Mouse (Mus musculus): ENCODE data around the gene Katnb1. TPM values are rescaled to one million over a fixed set of nuclear protein-coding genes. Genes with fewer than 3 reads are reported as not detected.
A peak's percentile ranks its signal among the peaks of the same experiment; 100 is the strongest.

Katnb1 gene
- polyA plus RNA-seq, 1 experiment from 2014 or later = 49.8 TPM

DNA sequence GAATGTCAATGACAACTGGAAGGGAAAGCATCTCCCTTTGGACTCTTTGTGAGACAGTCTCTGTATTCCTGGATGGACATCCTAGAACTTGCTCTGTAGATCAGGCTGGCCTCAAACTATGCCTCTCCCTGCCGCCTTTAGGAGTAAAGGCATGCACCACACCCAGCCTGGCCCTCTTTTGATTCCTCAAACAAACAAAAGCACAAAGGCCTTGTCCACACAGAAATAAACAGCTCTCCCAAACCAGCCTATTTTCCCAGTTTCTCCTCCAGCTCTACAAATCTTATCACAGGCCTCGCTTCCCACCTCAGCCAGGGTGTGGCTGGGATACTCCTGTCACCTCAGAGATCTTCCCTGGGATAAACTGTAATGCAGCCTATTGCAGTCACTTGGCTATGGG lies 53.2 kb downstream of the Katnb1 start:
- no peak overlapping the region for H3K27ac ChIP-seq
- H3K36me3 ChIP-seq (replicated peaks) = no peaks in the 10 kb centered on the region
- peaks cover 8% of the 10 kb centered on the region for H3K27me3 ChIP-seq (replicated peaks)
- no peaks in the 10 kb centered on the region for H3K9me3 ChIP-seq
- H3K9ac ChIP-seq = no peak overlapping the region
- H3K4me3 ChIP-seq = no peak overlapping the region
- ATAC-seq (replicated peaks) = no peak
- peaks cover 23% of the 10 kb centered on the region for H3K4me1 ChIP-seq
- 88% methylated on average over 2 of the region's 2 CpGs for WGBS
- no peak overlapping the region for H3K4me2 ChIP-seq

DNA sequence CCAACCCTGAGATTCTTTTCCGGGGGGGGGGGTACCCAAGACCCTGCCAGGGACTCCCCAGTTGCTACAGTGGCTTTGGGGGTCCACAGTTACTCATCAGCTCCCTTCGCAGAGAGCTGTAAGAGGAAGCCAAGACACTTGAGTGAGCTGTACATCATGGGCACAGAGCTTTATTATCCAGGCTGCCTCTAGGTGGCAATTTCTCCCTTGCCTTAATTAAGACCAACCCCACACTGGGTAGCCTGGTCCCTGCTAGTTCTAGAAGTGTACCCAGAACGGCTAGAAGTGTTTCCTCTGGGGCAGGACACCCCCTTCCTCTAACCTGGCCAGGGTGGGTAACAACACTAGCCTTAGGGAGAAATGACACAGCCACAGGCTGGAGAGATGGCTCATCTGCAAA lies 54.3 kb downstream of the Katnb1 start:
- Histone ChIP-seq H3K27me3 (replicated peaks) (peaks cover 15% of the 10 kb centered on the region), H3K36me3 (replicated peaks) (no peaks in the 10 kb centered on the region), H3K27ac (no peak overlapping the region), H3K4me1 (peaks cover 24% of the 10 kb centered on the region), H3K9ac (no peak overlapping the region), H3K9me3 (no peaks in the 10 kb centered on the region), H3K4me2 (no peak overlapping the region), H3K4me3 (no peak overlapping the region)
- no peak; the same call in 1 of the 2 replicates for ATAC-seq (replicated peaks)
- 56% methylated on average over 3 of the region's 3 CpGs for WGBS

DNA sequence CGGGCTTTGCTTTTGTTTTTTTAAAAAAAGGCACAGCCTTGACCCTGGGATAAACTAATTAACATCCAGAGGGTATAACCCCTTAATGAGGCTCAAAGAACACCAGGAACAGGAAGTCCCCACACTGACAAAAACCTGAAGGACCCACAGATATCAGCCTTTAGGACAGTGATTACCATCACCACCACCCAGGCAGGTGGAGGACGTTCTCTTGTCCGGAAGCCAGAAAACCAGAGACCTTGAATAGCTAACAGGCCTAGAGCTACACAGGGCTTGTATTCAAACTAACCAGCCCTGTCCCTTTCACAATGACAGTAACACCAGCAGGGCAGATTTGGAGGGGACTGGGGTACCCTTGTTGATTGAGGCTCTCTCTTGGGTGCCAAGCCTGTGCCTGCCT lies 55.2 kb downstream of the Katnb1 start:
- 78% methylated on average over 3 of the region's 3 CpGs for WGBS
- H3K36me3 ChIP-seq (replicated peaks) = no peaks in the 10 kb centered on the region
- no peak overlapping the region for H3K9ac ChIP-seq
- no peak for ATAC-seq (replicated peaks)
- no peaks in the 10 kb centered on the region for H3K9me3 ChIP-seq
- H3K4me2 ChIP-seq = no peak overlapping the region
- no peak overlapping the region for H3K4me3 ChIP-seq
- no peak overlapping the region for H3K27ac ChIP-seq
- H3K4me1 ChIP-seq = peaks cover 34% of the 10 kb centered on the region
- H3K27me3 ChIP-seq (replicated peaks) = peaks cover 21% of the 10 kb centered on the region

DNA sequence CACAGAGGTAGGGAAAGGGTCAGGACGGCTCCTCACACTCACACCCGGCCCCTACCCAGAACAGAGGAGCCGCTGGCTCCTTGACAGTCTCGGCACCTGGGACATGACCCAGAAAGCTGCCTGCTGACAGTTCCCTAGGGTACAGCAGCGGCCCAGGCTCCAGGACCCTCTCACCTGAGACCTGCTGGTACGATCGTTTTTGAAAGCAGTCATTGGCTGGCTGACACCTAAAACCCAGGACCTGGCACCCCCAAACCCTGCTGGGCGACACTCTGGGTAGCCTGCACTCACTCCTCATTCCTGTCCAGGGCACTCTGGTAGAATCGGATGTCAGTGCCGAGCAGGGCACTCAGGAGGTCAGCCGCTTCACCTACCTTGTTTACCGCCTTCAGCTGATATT lies 56.2 kb downstream of the Katnb1 start:
- peak overlapping the region; percentile 41 for H3K4me2 ChIP-seq
- H3K27me3 ChIP-seq (replicated peaks) = peaks cover 21% of the 10 kb centered on the region
- no peaks in the 10 kb centered on the region for H3K9me3 ChIP-seq
- H3K36me3 ChIP-seq (replicated peaks) = no peaks in the 10 kb centered on the region
- no peak overlapping the region for H3K9ac ChIP-seq
- H3K27ac ChIP-seq = no peak overlapping the region
- H3K4me1 ChIP-seq = peaks cover 42% of the 10 kb centered on the region
- no peak for ATAC-seq (replicated peaks)
- 20% methylated on average over 12 of the region's 12 CpGs for WGBS
- H3K4me3 ChIP-seq = no peak overlapping the region

DNA sequence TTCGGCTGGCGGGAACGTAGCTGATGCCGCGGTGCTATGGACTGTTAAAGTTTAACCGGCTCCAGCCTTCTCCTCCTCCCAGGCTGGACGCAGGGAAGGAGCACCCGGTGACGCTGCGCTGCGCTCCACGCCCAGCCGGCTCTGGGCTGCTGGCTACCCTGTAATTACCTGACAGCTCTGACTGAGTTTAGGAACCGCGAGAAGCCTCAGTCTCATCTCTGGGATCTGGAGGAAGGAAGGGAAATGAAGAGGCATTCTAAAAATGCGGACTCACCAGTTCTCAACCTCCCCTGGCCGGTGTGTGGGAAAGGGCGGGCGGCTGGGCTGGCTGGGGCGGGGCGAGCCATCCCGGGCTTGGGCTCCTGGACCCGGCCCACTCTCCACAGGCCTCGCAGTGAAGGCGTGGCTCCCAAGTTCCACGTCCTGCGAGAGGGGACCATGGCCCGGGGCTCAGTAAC lies 56.7 kb downstream of the Katnb1 start:
- Histone ChIP-seq H3K4me1 (peaks cover 44% of the 10 kb centered on the region), H3K9me3 (no peaks in the 10 kb centered on the region), H3K27ac (no peak overlapping the region), H3K36me3 (replicated peaks) (no peaks in the 10 kb centered on the region), H3K9ac (no peak overlapping the region; the same call in 1 of the 2 replicates), H3K27me3 (replicated peaks) (peaks cover 21% of the 10 kb centered on the region), H3K4me3 (0 out of 2 replicates have a peak overlapping the region, but pooled peaks have one; percentile 9), H3K4me2 (peak overlapping the region; percentile 41)
- no peak for ATAC-seq (replicated peaks)
- WGBS = 5% methylated on average over 28 of the region's 28 CpGs

DNA sequence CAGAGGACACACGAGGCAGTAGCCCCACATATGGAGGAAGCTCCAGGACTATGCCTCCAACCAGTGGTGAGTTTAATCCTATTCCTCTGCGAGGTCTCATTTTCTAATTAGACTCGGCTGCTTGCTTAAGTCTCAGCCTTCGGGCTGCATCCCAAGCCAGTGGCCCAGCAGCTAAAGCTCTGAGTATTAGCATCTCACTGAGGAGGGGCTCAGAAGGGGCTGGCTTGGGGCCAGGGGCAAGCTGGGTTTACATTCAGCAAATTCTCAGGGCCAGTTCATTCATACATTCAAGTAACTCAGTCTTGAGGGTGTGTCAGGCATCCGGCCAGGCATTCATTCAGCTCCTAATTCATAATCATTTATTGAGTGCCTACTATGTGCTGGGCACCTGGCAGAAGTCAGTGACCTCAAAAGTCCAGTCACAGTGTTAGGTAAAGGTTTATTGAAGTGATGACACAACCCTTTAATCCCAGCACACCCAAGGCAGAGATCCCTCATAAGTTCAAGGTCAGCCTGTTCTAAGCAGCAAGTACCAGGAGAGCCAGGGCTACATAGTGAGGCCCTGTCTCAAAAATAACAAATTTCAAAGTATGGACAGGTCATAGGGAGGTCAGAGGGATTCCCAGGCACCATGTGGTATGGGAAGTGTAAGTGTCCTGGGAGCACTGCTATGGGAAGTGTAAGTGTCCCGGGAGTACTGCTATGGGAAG lies 57.5 kb downstream of the Katnb1 start:
- Histone ChIP-seq H3K4me3 (no peak overlapping the region), H3K9ac (no peak overlapping the region; the same call in 1 of the 2 replicates), H3K4me2 (peak overlapping the region; percentile 41), H3K9me3 (no peaks in the 10 kb centered on the region), H3K36me3 (replicated peaks) (no peaks in the 10 kb centered on the region), H3K4me1 (peaks cover 52% of the 10 kb centered on the region), H3K27ac (no peak overlapping the region), H3K27me3 (replicated peaks) (peaks cover 21% of the 10 kb centered on the region)
- ATAC-seq (replicated peaks) = no peak
- WGBS = 19% methylated on average over 6 of the region's 6 CpGs

DNA sequence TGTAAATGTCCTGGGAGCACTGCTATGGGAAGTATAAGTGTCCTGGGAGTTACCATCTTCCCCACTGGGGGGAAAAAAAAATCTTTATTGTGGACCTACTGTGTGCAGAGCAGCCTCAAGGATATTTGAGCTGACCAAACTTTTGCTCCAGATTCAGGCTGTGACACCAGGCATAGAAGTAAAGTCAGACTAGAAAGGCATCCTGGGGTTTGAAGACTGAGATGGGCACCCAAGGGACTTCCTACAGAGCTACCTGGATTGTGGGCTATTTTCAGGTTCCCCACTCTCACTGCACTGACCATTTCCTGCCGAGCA lies 58.0 kb downstream of the Katnb1 start:
- Histone ChIP-seq H3K9ac (no peak overlapping the region), H3K36me3 (replicated peaks) (no peaks in the 10 kb centered on the region), H3K27me3 (replicated peaks) (peaks cover 21% of the 10 kb centered on the region), H3K9me3 (no peaks in the 10 kb centered on the region), H3K4me1 (peaks cover 53% of the 10 kb centered on the region), H3K4me3 (no peak overlapping the region), H3K27ac (no peak overlapping the region), H3K4me2 (no peak overlapping the region)
- ATAC-seq (replicated peaks) = no peak
- WGBS = 65% methylated on average over 1 of the region's 1 CpGs

DNA sequence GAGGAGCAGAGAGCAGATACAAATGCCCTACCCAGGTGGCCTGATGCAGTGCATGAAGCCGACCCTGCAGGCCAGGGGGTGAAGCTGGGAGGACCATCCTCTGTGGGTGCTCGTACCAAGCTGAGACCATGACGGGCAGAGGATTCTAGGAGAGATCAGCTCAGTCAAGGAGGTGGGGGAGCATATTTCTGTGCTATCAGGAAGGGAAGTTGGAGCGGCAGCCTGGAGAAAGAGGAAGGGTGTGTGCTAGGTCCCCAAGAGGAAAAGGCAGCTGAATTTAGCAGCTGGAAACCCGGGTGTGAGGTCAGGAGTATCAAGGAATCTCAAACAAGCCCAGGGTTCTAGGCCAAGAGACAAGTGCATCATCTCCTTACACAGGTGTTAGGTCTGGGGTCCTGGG lies 59.6 kb downstream of the Katnb1 start:
- H3K36me3 ChIP-seq (replicated peaks) = no peaks in the 10 kb centered on the region
- no peak overlapping the region; the same call in 1 of the 2 replicates for H3K9ac ChIP-seq
- WGBS = 78% methylated on average over 5 of the region's 5 CpGs
- no peak overlapping the region for H3K27ac ChIP-seq
- H3K4me1 ChIP-seq = peaks cover 53% of the 10 kb centered on the region
- no peak for ATAC-seq (replicated peaks)
- H3K27me3 ChIP-seq (replicated peaks) = peaks cover 21% of the 10 kb centered on the region
- no peak overlapping the region for H3K4me2 ChIP-seq
- H3K4me3 ChIP-seq = no peak overlapping the region
- no peaks in the 10 kb centered on the region for H3K9me3 ChIP-seq

DNA sequence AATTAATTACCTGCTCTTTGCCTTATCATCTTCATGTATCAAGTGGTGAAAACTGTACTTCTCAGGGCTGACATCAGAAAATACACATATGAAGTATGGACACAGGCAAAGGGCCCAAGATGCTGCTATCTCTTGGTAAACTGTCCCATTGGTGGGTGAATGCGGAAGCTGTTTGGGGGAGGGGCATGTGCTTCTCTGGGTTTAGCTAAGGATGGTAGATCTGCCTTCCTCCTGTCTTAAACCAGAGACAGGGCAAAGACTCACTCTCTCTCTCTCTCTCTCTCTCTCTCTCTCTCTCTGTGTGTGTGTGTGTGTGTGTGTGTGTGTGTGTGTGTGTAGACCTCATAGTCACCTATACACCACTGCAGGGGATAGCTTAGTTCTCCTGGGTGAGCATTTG lies 60.0 kb downstream of the Katnb1 start:
- peak overlapping the region; percentile 95; the same call in 1 of the 2 replicates for H3K4me2 ChIP-seq
- ATAC-seq (replicated peaks) = no peak
- H3K9me3 ChIP-seq = no peaks in the 10 kb centered on the region
- 91% methylated on average over 1 of the region's 1 CpGs for WGBS
- peaks cover 53% of the 10 kb centered on the region for H3K4me1 ChIP-seq
- no peaks in the 10 kb centered on the region for H3K36me3 ChIP-seq (replicated peaks)
- H3K9ac ChIP-seq = no peak overlapping the region; the same call in 1 of the 2 replicates
- peak overlapping the region; percentile 82; the same call in 1 of the 2 replicates for H3K4me3 ChIP-seq
- no peak overlapping the region for H3K27ac ChIP-seq
- peaks cover 21% of the 10 kb centered on the region for H3K27me3 ChIP-seq (replicated peaks)

DNA sequence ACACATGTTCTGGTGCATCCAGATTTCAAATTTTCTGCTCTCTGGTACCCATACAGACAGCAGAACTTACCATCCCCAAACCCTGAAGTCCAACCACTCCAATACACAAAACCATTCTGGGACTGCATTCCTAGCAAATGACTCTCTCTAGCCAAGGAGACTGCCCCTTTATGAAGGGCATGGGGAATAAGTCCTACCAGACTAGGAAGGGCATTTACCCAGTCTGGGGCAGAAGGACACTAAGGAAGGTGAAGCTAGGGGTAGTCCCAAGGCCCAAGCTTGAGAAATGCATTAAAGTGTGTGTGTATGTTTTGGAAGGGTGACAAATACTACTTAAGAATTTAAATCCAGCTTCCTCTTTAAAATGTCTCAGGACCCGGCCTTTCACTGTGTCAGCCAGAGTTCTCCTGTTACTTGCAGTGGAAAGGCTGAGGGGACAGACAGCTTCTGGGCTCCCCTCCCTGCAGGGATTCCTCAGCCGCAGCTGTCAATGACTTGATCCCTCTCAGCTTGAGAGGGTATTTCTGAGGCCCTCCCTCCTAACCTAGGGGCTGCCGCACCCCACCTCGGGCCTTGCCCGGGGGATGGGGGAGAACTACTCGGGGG lies 60.6 kb downstream of the Katnb1 start:
- H3K27ac ChIP-seq = peak overlapping the region; percentile 78; the same call in 1 of the 2 replicates
- H3K36me3 ChIP-seq (replicated peaks) = no peaks in the 10 kb centered on the region
- peak overlapping the region; percentile 91 for H3K9ac ChIP-seq
- H3K4me2 ChIP-seq = peak overlapping the region; percentile 95
- peaks cover 53% of the 10 kb centered on the region for H3K4me1 ChIP-seq
- ATAC-seq (replicated peaks) = no peak
- no peaks in the 10 kb centered on the region for H3K9me3 ChIP-seq
- peak overlapping the region; percentile 82 for H3K4me3 ChIP-seq
- 0% methylated on average over 6 of the region's 6 CpGs for WGBS
- peaks cover 21% of the 10 kb centered on the region for H3K27me3 ChIP-seq (replicated peaks)

DNA sequence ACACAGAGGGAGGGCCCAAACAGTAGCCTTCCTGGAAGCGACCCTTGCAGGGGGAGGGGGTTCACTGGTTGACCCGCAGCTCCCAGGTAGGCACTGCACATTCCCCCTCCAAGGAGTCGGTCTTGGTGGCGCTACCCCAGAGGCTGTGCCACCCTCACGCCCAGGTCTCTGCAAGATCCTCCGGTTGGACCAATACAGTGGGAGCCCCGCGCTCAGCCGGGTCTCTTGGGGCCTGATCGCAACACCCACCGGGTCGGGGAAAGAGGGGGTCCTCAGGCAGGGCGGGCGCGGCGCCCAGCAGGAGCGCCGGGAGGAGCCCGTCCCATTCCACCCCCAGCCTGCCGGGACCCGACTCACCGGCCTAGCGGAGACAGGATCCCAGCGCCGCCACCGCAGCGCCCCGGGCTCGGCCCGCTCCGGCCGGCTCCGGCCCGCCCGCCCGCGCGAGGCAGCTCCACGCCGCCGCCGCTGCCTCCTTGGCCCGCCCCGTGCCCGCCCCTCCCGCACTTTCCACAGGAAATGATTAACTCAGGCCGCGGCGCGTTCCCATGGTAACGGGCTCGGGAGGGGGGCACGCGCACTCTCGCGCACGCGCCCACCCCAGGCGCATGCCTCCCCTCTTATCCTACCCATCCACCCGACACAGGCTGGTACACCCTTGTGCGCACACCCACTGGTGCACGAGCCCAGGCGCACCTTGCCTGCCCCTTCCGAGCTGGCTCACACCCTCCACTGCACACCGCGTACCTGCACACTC lies 61.3 kb downstream of the Katnb1 start:
- Histone ChIP-seq H3K4me3 (peak overlapping the region; percentile 82), H3K9me3 (no peaks in the 10 kb centered on the region), H3K27me3 (replicated peaks) (0 out of 2 replicates have a peak, but pooled peaks cover 16% of the 10 kb centered on the region), H3K9ac (peak overlapping the region; percentile 91), H3K4me1 (peaks cover 46% of the 10 kb centered on the region), H3K27ac (peak overlapping the region; percentile 78), H3K4me2 (peak overlapping the region; percentile 95), H3K36me3 (replicated peaks) (no peaks in the 10 kb centered on the region)
- peak; percentile 88 for ATAC-seq (replicated peaks)
- WGBS = under 1% methylated on average over 59 of the region's 66 CpGs
